Mouse (Mus musculus): ENCODE measurements around the gene Dennd5b.
"Not testable (repeated sequence)": the region's sequence is repeated elsewhere in the genome, so short reads cannot be mapped to it uniquely, and the experiment has no call there.

Gene Dennd5b

GRCm38 (mm10) chr6:149101076-149101942, at the start of gene Dennd5b:
Dennd5b (minus strand) TSS chr6:149101680.
- DNase-seq (ENCODE audit: low spot score): no peak

GRCm38 (mm10) chr6:149148436-149149229, 47.2 kb upstream of the Dennd5b start:
- no peak for DNase-seq (ENCODE audit: low spot score)

- no peak for DNase-seq (ENCODE audit: low spot score)
Measured at GRCm38 (mm10) chr6:149145143-149145542, 43.7 kb upstream of the Dennd5b start.

- DNase-seq (ENCODE audit: low spot score): peak; percentile 79
Measured at GRCm38 (mm10) chr6:149141393-149142173, 40.1 kb upstream of the Dennd5b start.

- no peak for DNase-seq (ENCODE audit: low spot score)
Measured at GRCm38 (mm10) chr6:149139471-149139870, 38.0 kb upstream of the Dennd5b start, which contains the start of gene Etfbkmt. Etfbkmt (plus strand) TSS chr6:149139849.

GRCm38 (mm10) chr6:149139011-149139410, 37.5 kb upstream of the Dennd5b start:
- DNase-seq (ENCODE audit: low spot score): no peak

- no peak for DNase-seq (ENCODE audit: low spot score)
Measured at GRCm38 (mm10) chr6:149137936-149138335, 36.5 kb upstream of the Dennd5b start.

- no peak for DNase-seq (ENCODE audit: low spot score)
Measured at GRCm38 (mm10) chr6:149135631-149136030, 34.2 kb upstream of the Dennd5b start.

- no peak for DNase-seq (ENCODE audit: low spot score)
Measured at GRCm38 (mm10) chr6:149134391-149135150, 33.1 kb upstream of the Dennd5b start.

- DNase-seq (ENCODE audit: low spot score): peak; percentile 32
Measured at GRCm38 (mm10) chr6:149132311-149133077, 31.0 kb upstream of the Dennd5b start.

GRCm38 (mm10) chr6:149131111-149131510, 29.6 kb upstream of the Dennd5b start:
- DNase-seq (ENCODE audit: low spot score): no peak

GRCm38 (mm10) chr6:149129870-149130269, 28.4 kb upstream of the Dennd5b start, which contains the start of gene Gm10203:
Gm10203 (plus strand) TSS chr6:149130170.
- DNase-seq (ENCODE audit: low spot score): not testable (repeated sequence)

- DNase-seq (ENCODE audit: low spot score): no peak
Measured at GRCm38 (mm10) chr6:149126675-149127074, 25.2 kb upstream of the Dennd5b start.

GRCm38 (mm10) chr6:149123042-149123441, 21.6 kb upstream of the Dennd5b start:
- DNase-seq (ENCODE audit: low spot score): no peak

GRCm38 (mm10) chr6:149119853-149120252, 18.4 kb upstream of the Dennd5b start:
- peak; percentile 9 for DNase-seq (ENCODE audit: low spot score)

GRCm38 (mm10) chr6:149118935-149119334, 17.5 kb upstream of the Dennd5b start:
- DNase-seq (ENCODE audit: low spot score): no peak

- no peak for DNase-seq (ENCODE audit: low spot score)
Measured at GRCm38 (mm10) chr6:149116992-149117391, 15.5 kb upstream of the Dennd5b start.

- DNase-seq (ENCODE audit: low spot score): no peak
Measured at GRCm38 (mm10) chr6:149108909-149109308, 7.4 kb upstream of the Dennd5b start.

- DNase-seq (ENCODE audit: low spot score): no peak
Measured at GRCm38 (mm10) chr6:149107615-149108014, 6.1 kb upstream of the Dennd5b start.

- no peak for DNase-seq (ENCODE audit: low spot score)
Measured at GRCm38 (mm10) chr6:149103451-149103850, 2.0 kb upstream of the Dennd5b start.

GRCm38 (mm10) chr6:149101943-149102243, 413 bp upstream of the Dennd5b start:
- no peak for DNase-seq (ENCODE audit: low spot score)

All from spleen, adult 12 weeks (tissue).